Mouse (Mus musculus): ENCODE data around the gene Cops7a.

Gene Cops7a

GRCm38 (mm10) chr6:124918890-124919627, 46.3 kb downstream of the Cops7a start:
- DNase-seq (ENCODE audit: low read depth, low spot score) = peak; percentile 12

GRCm38 (mm10) chr6:124918331-124918690, 47.0 kb downstream of the Cops7a start:
- DNase-seq (ENCODE audit: low read depth, low spot score) = no peak

DNA sequence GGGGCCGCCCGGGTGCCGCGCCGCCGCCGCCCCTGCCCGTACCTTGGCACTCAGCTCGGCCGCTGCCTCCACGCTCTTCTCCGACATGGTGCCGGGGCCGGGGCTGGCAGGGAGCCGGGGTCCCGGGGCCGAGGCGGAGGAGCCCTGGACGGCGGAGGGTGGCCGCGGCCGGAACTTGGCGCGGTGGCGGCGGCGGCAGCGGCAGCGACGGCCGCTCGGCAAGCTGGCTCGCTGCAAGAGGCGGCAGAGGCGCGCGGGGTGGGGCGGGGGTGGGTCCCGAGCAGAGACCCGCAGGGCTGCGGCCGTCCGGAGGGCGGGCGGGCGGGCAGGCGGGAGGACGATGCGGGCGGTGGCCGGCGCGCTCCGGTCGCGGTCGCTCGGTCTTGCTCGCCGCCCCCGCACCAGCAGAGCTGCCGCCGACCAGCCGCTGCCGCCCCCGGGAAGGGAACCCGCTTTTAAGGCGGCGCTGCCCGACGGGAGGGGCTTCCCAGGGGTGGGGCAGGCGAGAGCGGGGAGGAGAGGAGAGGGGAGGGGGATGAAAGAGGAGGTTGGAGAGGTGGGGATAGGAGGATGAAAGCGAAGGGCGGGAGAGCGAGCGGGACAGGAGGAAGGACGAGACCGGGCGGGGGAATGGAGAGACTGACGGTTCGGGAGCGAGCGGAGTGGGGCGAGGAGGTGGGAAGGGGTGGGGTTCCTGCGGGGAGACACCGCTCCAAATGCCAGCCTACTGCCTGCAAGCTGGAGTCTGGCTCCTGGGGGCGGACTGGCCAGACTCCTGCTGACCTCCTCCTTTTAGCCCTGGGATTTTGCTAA, 47.6 kb downstream of the Cops7a start:
- peak; percentile 77 for DNase-seq (ENCODE audit: low read depth, low spot score)

GRCm38 (mm10) chr6:124916695-124917517, 48.4 kb downstream of the Cops7a start:
- peak; percentile 86 for DNase-seq (ENCODE audit: low read depth, low spot score)

- DNase-seq (ENCODE audit: low read depth, low spot score) = peak; percentile 62
Measured at GRCm38 (mm10) chr6:124915942-124916694, 49.2 kb downstream of the Cops7a start.

- DNase-seq (ENCODE audit: low read depth, low spot score) = no peak
Measured at GRCm38 (mm10) chr6:124915160-124915941, 50.0 kb downstream of the Cops7a start.

DNA sequence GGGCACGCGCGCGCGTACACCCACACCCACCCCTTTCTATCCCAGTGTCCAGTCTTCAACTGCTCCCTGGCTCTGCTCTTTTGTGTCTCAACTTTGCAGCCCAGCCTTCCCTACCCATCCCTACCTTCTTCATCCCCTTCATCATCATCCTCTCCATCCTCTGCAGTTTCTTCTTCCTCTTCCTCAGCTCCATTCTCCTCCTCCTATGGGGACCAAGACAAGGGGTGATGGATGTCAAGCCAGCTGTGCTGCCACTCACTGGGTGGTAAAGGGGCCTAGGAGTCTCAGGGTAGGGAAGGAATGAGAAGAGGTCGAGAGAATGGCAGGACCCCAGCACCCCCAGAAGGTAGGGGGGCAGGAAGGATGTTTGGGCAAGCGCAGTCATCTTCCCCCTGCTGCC, 50.8 kb downstream of the Cops7a start:
- no peak for DNase-seq (ENCODE audit: low read depth, low spot score)

DNA sequence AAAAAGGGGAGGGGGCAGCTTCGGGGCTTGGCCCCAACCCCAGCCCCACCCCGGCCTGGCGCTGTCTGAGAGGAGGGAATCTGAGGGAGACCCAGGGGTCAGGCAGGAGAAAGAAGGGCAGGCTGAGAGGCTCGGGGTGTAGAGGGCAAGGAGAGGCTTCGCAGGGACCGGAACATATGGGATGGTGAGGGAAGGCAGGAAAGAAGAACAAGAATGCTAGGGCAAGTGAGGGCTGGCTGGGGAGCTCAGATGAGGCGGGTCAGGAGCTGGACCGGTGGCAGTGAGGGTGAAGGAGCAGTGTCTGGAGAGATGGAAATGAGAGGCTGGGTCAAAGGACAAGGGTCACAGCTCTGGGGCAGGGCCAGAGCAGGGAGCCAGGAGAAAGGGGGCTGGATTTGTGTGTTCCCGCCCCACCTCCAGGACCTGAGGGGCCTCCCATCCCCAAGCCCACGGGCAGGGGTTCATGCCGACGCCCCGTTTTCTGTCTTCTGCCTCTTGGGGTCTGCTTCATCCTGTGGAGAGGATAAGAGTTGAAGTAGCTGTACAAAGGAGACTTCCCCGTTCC, 51.5 kb downstream of the Cops7a start:
- no peak for DNase-seq (ENCODE audit: low read depth, low spot score)

DNA sequence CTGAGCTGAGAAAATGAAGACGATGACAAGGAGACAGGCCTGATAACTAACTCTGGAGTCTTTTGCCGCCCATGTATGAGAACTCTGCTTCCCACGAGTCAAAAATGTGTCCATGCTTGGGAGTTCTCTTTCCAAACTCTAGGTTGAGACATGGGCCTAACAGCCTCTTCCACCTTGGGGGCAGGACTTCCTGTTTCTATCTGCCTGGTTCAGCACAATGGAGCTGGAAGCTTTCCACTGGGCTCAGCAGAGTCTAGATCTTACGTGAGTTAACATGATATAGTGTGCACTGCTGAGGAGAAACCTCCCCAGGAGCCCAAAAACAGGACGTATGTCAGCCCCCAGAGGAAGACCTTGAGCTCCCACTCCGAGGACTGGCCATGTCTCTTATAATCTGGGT, 52.1 kb downstream of the Cops7a start:
- peak; percentile 12 for DNase-seq (ENCODE audit: low read depth, low spot score)

- peak; percentile 81 for DNase-seq (ENCODE audit: low read depth, low spot score)
Measured at GRCm38 (mm10) chr6:124911533-124912218, 53.7 kb downstream of the Cops7a start, which contains the start of gene Lag3. Gene Lag3 (minus strand): TSS chr6:124911705.

DNA sequence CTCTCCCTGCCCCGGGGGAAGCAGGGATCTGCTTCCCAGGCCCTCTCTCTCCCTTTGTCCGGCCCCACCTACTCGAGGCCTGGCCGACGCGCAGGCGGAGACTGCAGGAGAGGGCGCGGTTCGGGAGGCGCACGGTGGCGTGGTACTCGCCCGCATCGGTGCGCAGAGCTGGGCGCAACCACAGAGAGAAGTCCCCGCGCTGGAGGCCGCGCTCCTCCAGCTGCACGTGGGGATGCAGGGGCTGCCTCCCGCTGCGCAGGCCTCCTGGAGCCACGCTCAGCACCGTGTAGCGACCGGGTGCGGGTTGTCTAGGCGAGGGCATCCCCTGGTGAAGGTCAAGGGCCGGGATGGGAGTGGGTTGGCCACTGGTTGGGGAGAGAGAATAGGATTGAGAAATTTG, 55.3 kb downstream of the Cops7a start:
- DNase-seq (ENCODE audit: low read depth, low spot score) = peak; percentile 50

All from CD4-positive helper T cell, adult 2 months (primary cell).